Mouse (Mus musculus) heart, adult 10 weeks (tissue): ENCODE measurements around the gene Tas2r124. TPM values are rescaled to one million over a fixed set of nuclear protein-coding genes. Genes with fewer than 3 reads are reported as not detected.

ENCODE experiments used
- polyA plus RNA-seq: library from polyadenylated mRNA; stranded (reverse); fragments of 350-450 nt; fragmentation: Illumina TruSeq; extraction: RNeasy Lipid Tissue Mini Kit (QIAGEN cat#74804); gene quantifications from one replicate; pipeline ENCODE4 v1.2.3, GENCODE M21; 2014; ENCODE audit warnings: low read depth, low replicate concordance

The Tas2r124 gene
- polyA plus RNA-seq, result not detected

GRCm38 (mm10) chr6:132754430-132754829, at the start of gene Tas2r124:
TSS of gene Tas2r124 (plus strand) at chr6:132754730.

GRCm38 (mm10) chr6:132711828-132712227, 42.7 kb upstream of the Tas2r124 start, which contains the start of gene Tas2r122:
TSS of gene Tas2r122 (minus strand) at chr6:132711928.

GRCm38 (mm10) chr6:132737935-132738334, 16.6 kb upstream of the Tas2r124 start, which contains the start of gene Tas2r115:
TSS of gene Tas2r115 (minus strand) at chr6:132738035.

GRCm38 (mm10) chr6:132761831-132762230, 7.3 kb downstream of the Tas2r124 start, which contains the start of gene Tas2r102:
TSS of gene Tas2r102 (plus strand) at chr6:132762131.

DNA sequence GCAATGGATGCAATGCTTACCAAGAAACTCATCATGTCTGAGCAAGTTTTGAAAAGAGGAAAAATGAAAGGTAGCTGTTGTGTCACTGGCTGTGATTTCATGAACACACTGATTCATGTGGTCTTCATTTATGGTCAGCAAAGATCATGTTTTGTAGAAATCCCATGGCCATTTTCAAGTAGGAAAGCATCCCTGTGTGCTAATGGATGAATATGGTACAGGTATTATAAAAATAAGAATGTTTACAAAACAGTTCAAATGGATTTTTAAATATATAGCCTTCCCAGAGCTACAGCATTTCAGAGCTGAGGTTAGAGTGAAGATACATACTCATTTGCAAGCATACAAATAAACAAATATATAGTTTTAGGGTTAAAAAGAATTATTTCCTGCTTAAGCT, 23.5 kb downstream of the Tas2r124 start, which contains the start of gene Tas2r136:
Gene Tas2r136 (minus strand): TSS at position 101 of the 400 bp plus-strand sequence.

DNA sequence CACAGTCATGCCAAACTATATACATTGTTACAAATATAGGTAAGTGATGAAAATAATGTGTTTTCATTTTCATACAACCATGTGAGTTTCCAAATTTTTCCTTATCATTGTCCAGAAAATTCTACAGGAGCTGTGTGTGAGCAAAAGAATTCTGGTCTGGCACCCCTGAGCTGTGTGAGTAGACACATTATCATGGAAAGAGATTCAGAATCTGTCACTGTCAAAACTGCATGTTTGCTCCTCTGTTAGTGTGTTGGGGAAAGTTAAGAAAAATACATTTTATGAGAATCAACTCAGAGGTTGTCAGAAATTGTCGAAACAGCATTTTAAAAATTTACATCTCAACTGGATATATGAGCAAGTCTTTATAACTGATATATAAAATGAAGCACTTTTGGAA, 48.0 kb downstream of the Tas2r124 start, which contains the start of gene Tas2r117:
Gene Tas2r117 (plus strand): TSS at position 301 of the 400 bp plus-strand sequence.

Other genes with a start within 250 kb of the Tas2r124 start
- gene Prh1, start 184.9 kb upstream of the Tas2r124 start, polyA plus RNA-seq, result not detected
- not detected for gene Prp2, start 158.8 kb upstream of the Tas2r124 start, polyA plus RNA-seq
- gene A630073D07Rik, start 103.2 kb upstream of the Tas2r124 start, polyA plus RNA-seq, result not detected
- not detected for gene Tas2r120, start 97.8 kb upstream of the Tas2r124 start, polyA plus RNA-seq
- gene Tas2r121, start 53.7 kb upstream of the Tas2r124 start, polyA plus RNA-seq, result not detected
- not detected for gene Tas2r122, start 42.8 kb upstream of the Tas2r124 start, polyA plus RNA-seq
- gene Tas2r115, start 16.7 kb upstream of the Tas2r124 start, polyA plus RNA-seq, result not detected
- not detected for gene Tas2r102, start 7.4 kb downstream of the Tas2r124 start, polyA plus RNA-seq
- not detected for gene Tas2r136, start 23.4 kb downstream of the Tas2r124 start, polyA plus RNA-seq
- not detected for gene Tas2r117, start 48.1 kb downstream of the Tas2r124 start, polyA plus RNA-seq
- gene Tas2r123, start 92.4 kb downstream of the Tas2r124 start, polyA plus RNA-seq, result not detected
- gene Tas2r116, start 100.7 kb downstream of the Tas2r124 start, polyA plus RNA-seq, result not detected
- not detected for gene Tas2r110, start 113.3 kb downstream of the Tas2r124 start, polyA plus RNA-seq
- not detected for gene Tas2r113, start 138.3 kb downstream of the Tas2r124 start, polyA plus RNA-seq
- not detected for gene Tas2r125, start 154.9 kb downstream of the Tas2r124 start, polyA plus RNA-seq
- not detected for gene Tas2r129, start 196.4 kb downstream of the Tas2r124 start, polyA plus RNA-seq
- not detected for gene Tas2r131, start 203.2 kb downstream of the Tas2r124 start, polyA plus RNA-seq
- not detected for gene Tas2r109, start 226.2 kb downstream of the Tas2r124 start, polyA plus RNA-seq